Mouse (Mus musculus) lung, adult 2 months (tissue): ENCODE measurements around the gene 1810062G17Rik.

Experiments
- CTCF ChIP-seq: fragments of 200-500 bp; IDR thresholded peaks from 2 replicates; pipeline ENCODE4 v1.5.1; 2011; ENCODE audit warnings: mild to moderate bottlenecking, low read length, control low read depth; ENCODE audit not compliant: insufficient read depth
- POLR2A ChIP-seq: fragments of 200-500 bp; IDR thresholded peaks from 2 replicates; pipeline ENCODE4 v1.6.1; 2011; ENCODE audit warnings: low read depth, mild to moderate bottlenecking, control low read depth, low read length, borderline replicate concordance; ENCODE audit errors: extremely low read depth

DNA sequence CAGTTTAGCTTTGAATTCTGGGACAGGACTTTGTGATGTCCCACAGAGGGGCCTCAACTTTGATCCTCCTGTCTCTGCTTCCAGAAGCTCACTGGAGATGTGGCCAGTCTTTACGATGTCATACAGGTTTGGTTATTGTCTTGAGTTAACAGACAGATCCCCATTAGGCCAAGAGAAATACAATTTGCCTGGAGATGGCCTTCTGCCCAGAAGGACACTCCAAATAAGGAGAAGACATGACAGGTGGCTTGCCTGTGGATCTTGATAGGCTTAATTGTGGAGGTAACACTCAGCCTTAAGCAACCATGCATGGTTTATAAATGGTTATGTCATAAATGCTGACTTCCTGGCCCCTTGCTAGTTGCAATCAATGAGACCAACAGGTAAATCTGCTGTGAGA lies 23.2 kb upstream of the 1810062G17Rik start:
- TF ChIP-seq POLR2A (no peak), CTCF (no peak)
